Comparison of ENCODE assay signal across 9 mouse cellular contexts in the genomic region with DNA sequence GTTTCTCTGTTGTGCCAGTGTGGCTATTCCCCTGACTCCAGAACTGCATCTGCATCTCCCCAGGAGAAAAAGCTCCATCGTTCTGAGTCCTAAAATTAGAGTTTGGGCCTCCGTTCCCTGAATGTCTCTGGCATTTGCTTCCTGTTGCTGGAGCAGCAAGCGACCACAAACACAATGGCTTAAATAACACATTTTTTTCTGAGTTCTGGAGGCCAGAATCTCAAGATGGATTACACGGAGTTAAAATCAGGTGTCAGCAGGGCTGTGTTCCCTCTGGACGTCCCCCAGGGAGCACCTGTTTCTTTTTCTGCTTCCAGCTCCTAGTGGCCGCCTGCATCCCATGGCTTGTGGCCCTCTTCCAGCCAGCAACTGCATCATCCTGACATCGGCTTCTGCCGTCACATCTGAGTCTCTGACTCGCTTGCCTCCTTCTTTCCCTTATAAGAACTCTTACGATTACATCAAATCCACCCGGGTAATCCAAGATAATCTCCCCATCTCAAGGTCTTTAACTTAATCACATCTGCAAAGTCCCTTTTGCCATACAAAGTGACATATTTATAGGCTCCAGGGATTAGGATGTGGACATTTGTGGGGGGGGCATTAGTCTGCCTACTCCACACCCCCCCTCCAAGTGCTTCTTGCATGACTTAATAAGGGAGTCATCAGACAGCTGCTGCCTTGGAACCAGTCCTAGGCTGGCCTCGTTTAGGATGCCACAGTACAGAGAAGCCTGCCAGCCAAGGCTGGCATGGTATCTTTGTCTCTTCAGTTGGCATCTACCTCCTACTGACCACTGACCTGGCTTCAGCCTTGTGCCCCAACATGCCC. TPM values are rescaled to one million over a fixed set of nuclear protein-coding genes. Genes with fewer than 3 reads are reported as not detected.
DNase-seq lines count a peak whose midpoint lies in the region; ATAC-seq and TF ChIP-seq lines count a peak whose summit lies in the region.
"Had no signal": no experiment of that assay in that cellular context is flagged by ENCODE, and none has a peak within 500 bp of the region (broad histone marks: within the 10 kb centered on the region; RNA-seq: fewer than 3 reads in every experiment).

No protein-coding gene starts in this region.

- H3K4me2 ChIP-seq in forebrain, postnatal 0 days (ENCODE audit: low read depth), result no peak overlapping the region
- no peak overlapping the region for H3K4me2 ChIP-seq in forebrain, embryonic 15.5 days (replicated peaks)
- no peak overlapping the region for H3K4me2 ChIP-seq in liver, embryonic 11.5 days

- H3K4me3 ChIP-seq in forebrain, postnatal 0 days (ENCODE audit: low read depth, low read length), result no peak overlapping the region
- H3K4me3 ChIP-seq in forebrain, embryonic 15.5 days, result no peak overlapping the region
- no peak overlapping the region for H3K4me3 ChIP-seq in liver, embryonic 11.5 days (ENCODE audit: low read depth, low read length)

- no peaks in the 10 kb centered on the region for H3K9me3 ChIP-seq in forebrain, postnatal 0 days (ENCODE audit: low read length)
- no peaks in the 10 kb centered on the region for H3K9me3 ChIP-seq in forebrain, embryonic 15.5 days
- H3K9me3 ChIP-seq in liver, embryonic 11.5 days (ENCODE audit: control insufficient read depth, low read length), result no peaks in the 10 kb centered on the region

- no peak overlapping the region for H3K27ac ChIP-seq in forebrain, postnatal 0 days (ENCODE audit: low read depth, low read length)
- H3K27ac ChIP-seq in forebrain, embryonic 15.5 days (replicated peaks), result no peak overlapping the region
- H3K27ac ChIP-seq in liver, embryonic 11.5 days (ENCODE audit: low read depth, low read length), result no peak overlapping the region

- no peaks in the 10 kb centered on the region for H3K36me3 ChIP-seq in forebrain, postnatal 0 days (ENCODE audit: insufficient read depth)
- no peaks in the 10 kb centered on the region for H3K36me3 ChIP-seq in forebrain, embryonic 15.5 days
- no peaks in the 10 kb centered on the region for H3K36me3 ChIP-seq in liver, embryonic 11.5 days (ENCODE audit: control insufficient read depth, insufficient read depth, low read length)

- no peak for TF ChIP-seq CTCF in forebrain, postnatal 0 days (IDR thresholded peaks at IDR 0.05; ENCODE audit: low read depth)

- 0 out of 2 replicates have a peak, but pooled peaks have one; percentile 16 for ATAC-seq in forebrain, postnatal 0 days
- ATAC-seq in forebrain, embryonic 15.5 days (replicated peaks), result no peak
- ATAC-seq in liver, embryonic 11.5 days (replicated peaks; ENCODE audit: low FRiP score), result no peak

- 33% methylated on average over 12 of the region's 12 CpGs for WGBS in forebrain, postnatal 0 days
- 44% methylated on average over 12 of the region's 12 CpGs for whole genome bisulfite sequencing in forebrain, embryonic 15.5 days
- 57% methylated on average over 12 of the region's 12 CpGs for WGBS in liver, embryonic 11.5 days

- DNase-seq in forebrain, postnatal 0 days, result peak; percentile 27
- peak; percentile 57 for DNase-seq in urinary bladder, postnatal 14 days (ENCODE audit: low spot score)
- DNase-seq in urinary bladder, postnatal 36 days (ENCODE audit: low spot score in 2 of 2), result no peak
- DNase-seq in layer of hippocampus, adult 8-10 months (ENCODE audit: low spot score in 2 of 2), result peak; percentile 64 to 68
- DNase-seq in embryo, embryonic 10 days (ENCODE audit: low spot score), result no peak
- no peak for DNase-seq in embryo, embryonic 9.5 days (ENCODE audit: extremely low spot score)
- no peak for DNase-seq in liver, embryonic 11.5 days (ENCODE audit: low spot score)
- DNase-seq: kidney, postnatal 14 days had no signal

- no peaks in the 10 kb centered on the region for H3K4me1 ChIP-seq in forebrain, postnatal 0 days (ENCODE audit: insufficient read depth)
- peaks cover 40% of the 10 kb centered on the region for H3K4me1 ChIP-seq in forebrain, embryonic 15.5 days
- H3K4me1 ChIP-seq in liver, embryonic 11.5 days (replicated peaks; ENCODE audit: control insufficient read depth, insufficient read depth, low read length), result no peaks in the 10 kb centered on the region

- no peaks in the 10 kb centered on the region; the same call in 1 of the 2 replicates for H3K27me3 ChIP-seq in forebrain, postnatal 0 days (ENCODE audit: insufficient read depth, low read length)
- no peaks in the 10 kb centered on the region for H3K27me3 ChIP-seq in forebrain, embryonic 15.5 days
- H3K27me3 ChIP-seq in liver, embryonic 11.5 days (replicated peaks; ENCODE audit: control insufficient read depth, insufficient read depth, low read length), result no peaks in the 10 kb centered on the region

- H3K9ac ChIP-seq in forebrain, postnatal 0 days, result no peak overlapping the region
- no peak overlapping the region for H3K9ac ChIP-seq in forebrain, embryonic 15.5 days (replicated peaks)
- no peak overlapping the region for H3K9ac ChIP-seq in liver, embryonic 11.5 days (ENCODE audit: low read depth, low read length)

RNA-seq across cellular contexts. Expression of gene Enho, which starts 21.0 kb away (rescaled TPM):
- total RNA-seq in forebrain, postnatal 0 days (2014; rRNA removed), result 106 and 130 TPM in 2 replicates
- polyA plus RNA-seq in forebrain, postnatal 0 days (2015; fragmentation: Nextera tagmentation; extraction: Ambion mirVana), result 117 and 122 TPM in 2 replicates
- polyA plus RNA-seq in forebrain, embryonic 15.5 days (2015; fragmentation: Nextera tagmentation; extraction: Ambion mirVana), result 58.3 and 66.4 TPM in 2 replicates
- total RNA-seq in layer of hippocampus, adult 8-10 months (2022), result 10 to 100 TPM; 51.7 to 56.4 (median 54.1) TPM
- polyA plus RNA-seq in liver, embryonic 11.5 days (2014; fragmentation: Nextera tagmentation; extraction: Ambion mirVana), result 3.7 and 3.8 TPM in 2 replicates

RNA-seq across cellular contexts. Expression of gene Dnaic1, which starts 49.6 kb away (rescaled TPM):
- 2.2 and 4.9 TPM in 2 replicates for total RNA-seq in forebrain, postnatal 0 days (2014; rRNA removed)
- polyA plus RNA-seq in forebrain, postnatal 0 days (2015; fragmentation: Nextera tagmentation; extraction: Ambion mirVana), result 2.7 and 2.8 TPM in 2 replicates
- polyA plus RNA-seq in forebrain, embryonic 15.5 days (2015; fragmentation: Nextera tagmentation; extraction: Ambion mirVana), result 2.0 TPM in 2 replicates
- 1 to 10 TPM; 3.6 to 8.4 (median 5.9) TPM for total RNA-seq in layer of hippocampus, adult 8-10 months (2022)
- 1.6 TPM in 2 replicates for polyA plus RNA-seq in liver, embryonic 11.5 days (2014; fragmentation: Nextera tagmentation; extraction: Ambion mirVana)

RNA-seq across cellular contexts. Expression of gene Fam219a, which starts 49.8 kb away (rescaled TPM):
- total RNA-seq in forebrain, postnatal 0 days (2014; rRNA removed), result 76.6 and 95.8 TPM in 2 replicates
- 13.8 and 18.6 TPM in 2 replicates for polyA plus RNA-seq in forebrain, postnatal 0 days (2015; fragmentation: Nextera tagmentation; extraction: Ambion mirVana)
- 14.3 and 14.7 TPM in 2 replicates for polyA plus RNA-seq in forebrain, embryonic 15.5 days (2015; fragmentation: Nextera tagmentation; extraction: Ambion mirVana)
- 100 to 1,000 TPM; 152 to 178 (median 165) TPM for total RNA-seq in layer of hippocampus, adult 8-10 months (2022)
- 1.4 and 2.0 TPM in 2 replicates for polyA plus RNA-seq in liver, embryonic 11.5 days (2014; fragmentation: Nextera tagmentation; extraction: Ambion mirVana)

Comparison
In these comparisons a context has a peak if more than half of its experiments do, and no peak if none do; other contexts are left out.
1. DNase-seq: peak in forebrain, postnatal 0 days (single experiment), urinary bladder, postnatal 14 days (single experiment) and layer of hippocampus, adult 8-10 months (2 of 2); none in urinary bladder, postnatal 36 days (0 of 2), embryo, embryonic 10 days (single experiment), embryo, embryonic 9.5 days (single experiment) and liver, embryonic 11.5 days (single experiment).
2. RNA of gene Enho, which starts 21.0 kb away (polyA plus RNA-seq): 117 to 122 TPM in forebrain, postnatal 0 days and 58.3 to 66.4 TPM in forebrain, embryonic 15.5 days; 3.7 to 3.8 TPM in liver, embryonic 11.5 days; every median in the first group is over 10 times any median in the second.